Mouse (Mus musculus): ENCODE measurements around the gene Mecr. TPM values are rescaled to one million over a fixed set of nuclear protein-coding genes. Genes with fewer than 3 reads are reported as not detected.
A peak's percentile ranks its signal among the peaks of the same experiment; 100 is the strongest.

Gene Mecr
- polyA plus RNA-seq, 1 experiment from 2014 or later = 32.6 TPM

DNA sequence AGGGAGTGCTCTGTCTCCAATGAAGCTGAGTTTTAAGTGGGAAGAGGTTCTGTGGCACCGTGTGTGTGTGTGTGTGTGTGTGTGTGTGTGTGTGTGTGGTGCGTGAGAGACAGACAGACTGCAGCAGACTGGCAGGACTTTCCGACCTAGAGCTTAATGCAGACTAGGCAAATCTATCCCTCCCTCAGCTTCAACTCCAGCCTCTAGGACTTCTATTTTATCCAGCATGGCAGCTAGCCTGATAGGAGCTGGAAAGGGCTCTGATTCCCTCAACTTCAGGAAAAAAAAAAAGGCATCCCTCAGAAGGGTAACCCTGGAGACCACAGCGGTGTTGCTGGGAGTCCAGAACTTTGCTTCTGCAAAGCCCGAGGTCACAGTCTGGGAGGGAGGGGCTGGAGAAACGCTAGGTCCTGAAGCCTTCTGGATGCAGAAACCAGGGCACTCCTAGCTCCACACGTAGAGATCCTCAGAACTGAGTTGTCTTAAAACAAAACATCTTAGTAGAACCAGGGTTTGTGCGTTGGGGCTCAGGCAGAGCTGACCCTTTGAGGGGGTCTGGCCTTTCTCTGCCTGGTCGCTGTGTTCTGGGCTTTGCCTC, 70.9 kb downstream of the Mecr start:
- Histone ChIP-seq H3K36me3 (replicated peaks; ENCODE audit: control insufficient read depth, insufficient read depth) (no peaks in the 10 kb centered on the region), H3K4me1 (replicated peaks; ENCODE audit: control insufficient read depth, insufficient read depth, low read length) (peaks cover 23% of the 10 kb centered on the region), H3K9ac (no peak overlapping the region), H3K27ac (no peak overlapping the region), H3K9me3 (ENCODE audit: control insufficient read depth, low read length) (no peaks in the 10 kb centered on the region), H3K4me2 (replicated peaks) (no peak overlapping the region), H3K27me3 (ENCODE audit: control insufficient read depth, insufficient read depth, low read length) (peaks cover 69% of the 10 kb centered on the region), H3K4me3 (replicated peaks; ENCODE audit: low read length) (no peak overlapping the region)
- no peak for ATAC-seq (ENCODE audit: low FRiP score)
- WGBS = 8% methylated on average over 9 of the region's 9 CpGs
- DNase-seq (ENCODE audit: low spot score) = no peak

DNA sequence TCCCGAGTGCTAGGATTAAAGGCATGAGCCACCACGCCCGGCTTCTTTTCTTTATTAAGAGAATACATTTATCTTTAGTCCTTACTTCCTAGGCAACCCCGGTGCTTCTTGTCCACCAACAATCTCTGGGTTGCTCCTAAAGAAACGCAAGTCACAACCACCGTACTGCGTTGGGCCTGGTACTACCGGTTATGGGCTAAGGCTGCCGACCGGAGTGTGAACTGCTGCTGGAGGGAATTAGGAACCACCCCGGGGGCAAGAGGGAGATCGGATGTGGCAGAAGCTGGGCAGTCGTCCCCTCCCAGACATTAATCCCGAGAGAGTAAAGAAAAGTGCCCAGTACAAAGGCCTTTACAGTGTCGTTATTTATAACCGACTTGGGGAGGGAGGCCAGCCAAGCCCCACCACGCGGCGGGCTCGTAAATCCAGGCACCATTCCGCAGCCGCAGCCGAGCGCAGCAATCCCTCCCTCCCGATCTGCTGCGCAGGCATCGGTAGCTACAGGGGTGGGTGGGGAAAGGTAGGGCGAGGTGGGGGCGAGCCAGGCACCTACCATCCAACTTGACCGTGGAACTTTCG, 71.7 kb downstream of the Mecr start:
- WGBS = 1% methylated on average over 31 of the region's 31 CpGs
- Histone ChIP-seq H3K36me3 (replicated peaks; ENCODE audit: control insufficient read depth, insufficient read depth) (no peaks in the 10 kb centered on the region), H3K4me3 (replicated peaks; ENCODE audit: low read length) (peak overlapping the region; percentile 23), H3K4me1 (replicated peaks; ENCODE audit: control insufficient read depth, insufficient read depth, low read length) (peaks cover 23% of the 10 kb centered on the region), H3K9ac (peak overlapping the region; percentile 40), H3K4me2 (replicated peaks) (peak overlapping the region; percentile 50), H3K27ac (no peak overlapping the region), H3K9me3 (ENCODE audit: control insufficient read depth, low read length) (no peaks in the 10 kb centered on the region), H3K27me3 (ENCODE audit: control insufficient read depth, insufficient read depth, low read length) (peaks cover 78% of the 10 kb centered on the region)
- ATAC-seq (ENCODE audit: low FRiP score) (no peak), DNase-seq (ENCODE audit: low spot score) (no peak)

DNA sequence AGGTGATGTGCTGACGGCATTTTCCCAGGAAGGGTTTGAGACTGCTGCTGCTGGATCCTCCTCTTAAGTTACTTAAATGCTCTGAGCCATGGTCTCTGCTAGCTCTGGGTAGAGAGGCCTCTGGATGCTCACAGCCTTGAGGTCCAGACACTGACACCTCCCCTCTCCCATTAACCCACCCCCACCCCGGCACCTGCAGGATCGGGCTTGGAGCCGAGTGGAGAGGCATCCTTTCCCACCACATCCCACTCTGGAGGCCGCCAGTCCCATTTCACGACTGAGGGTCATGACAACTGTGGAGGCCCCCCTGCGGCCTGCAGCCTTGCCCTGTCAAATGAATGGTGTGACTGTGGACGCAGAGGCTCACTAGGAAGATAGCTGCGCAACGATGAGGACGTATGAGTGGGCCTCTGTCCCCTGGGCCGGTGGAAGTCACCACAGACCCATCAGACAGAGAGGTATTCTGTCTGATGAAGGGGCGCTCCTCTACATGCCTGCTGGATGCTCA, 72.6 kb downstream of the Mecr start:
- H3K27me3 ChIP-seq (ENCODE audit: control insufficient read depth, insufficient read depth, low read length) = peaks cover 86% of the 10 kb centered on the region
- no peaks in the 10 kb centered on the region for H3K36me3 ChIP-seq (replicated peaks; ENCODE audit: control insufficient read depth, insufficient read depth)
- H3K4me3 ChIP-seq (replicated peaks; ENCODE audit: low read length) = no peak overlapping the region
- no peaks in the 10 kb centered on the region for H3K9me3 ChIP-seq (ENCODE audit: control insufficient read depth, low read length)
- 20% methylated on average over 13 of the region's 13 CpGs for WGBS
- H3K4me1 ChIP-seq (replicated peaks; ENCODE audit: control insufficient read depth, insufficient read depth, low read length) = peaks cover 20% of the 10 kb centered on the region
- DNase-seq (ENCODE audit: low spot score) (no peak), ATAC-seq (ENCODE audit: low FRiP score) (no peak)
- peak overlapping the region; percentile 50 for H3K4me2 ChIP-seq (replicated peaks)
- peak overlapping the region; percentile 40 for H3K9ac ChIP-seq
- no peak overlapping the region for H3K27ac ChIP-seq

DNA sequence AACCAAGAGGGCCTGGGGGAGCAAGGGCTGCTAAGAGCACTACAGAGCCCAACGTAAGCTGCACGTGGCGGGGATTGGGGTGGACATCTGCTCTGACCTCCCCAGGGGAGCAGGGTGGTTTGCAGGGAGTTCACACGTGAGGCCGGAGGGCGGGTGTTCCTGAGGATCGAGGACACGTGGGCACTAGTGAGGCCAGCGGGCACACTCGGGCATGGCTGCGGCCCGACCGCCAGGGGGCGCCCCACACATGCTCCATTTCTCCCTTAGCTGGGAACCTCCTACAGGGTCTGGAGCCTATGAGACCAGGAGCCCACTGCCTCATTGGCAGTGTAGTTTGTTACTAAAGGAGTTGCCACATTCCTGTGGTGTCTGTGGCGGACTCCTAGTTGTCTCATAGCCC, 73.2 kb downstream of the Mecr start:
- H3K4me2 ChIP-seq (replicated peaks) = no peak overlapping the region
- no peak overlapping the region for H3K9ac ChIP-seq
- no peak for ATAC-seq (ENCODE audit: low FRiP score)
- 5% methylated on average over 15 of the region's 15 CpGs for WGBS
- H3K36me3 ChIP-seq (replicated peaks; ENCODE audit: control insufficient read depth, insufficient read depth) = no peaks in the 10 kb centered on the region
- no peaks in the 10 kb centered on the region for H3K9me3 ChIP-seq (ENCODE audit: control insufficient read depth, low read length)
- H3K4me3 ChIP-seq (replicated peaks; ENCODE audit: low read length) = no peak overlapping the region
- DNase-seq (ENCODE audit: low spot score) = no peak
- peaks cover 21% of the 10 kb centered on the region for H3K4me1 ChIP-seq (replicated peaks; ENCODE audit: control insufficient read depth, insufficient read depth, low read length)
- no peak overlapping the region for H3K27ac ChIP-seq
- peaks cover 92% of the 10 kb centered on the region for H3K27me3 ChIP-seq (ENCODE audit: control insufficient read depth, insufficient read depth, low read length)

DNA sequence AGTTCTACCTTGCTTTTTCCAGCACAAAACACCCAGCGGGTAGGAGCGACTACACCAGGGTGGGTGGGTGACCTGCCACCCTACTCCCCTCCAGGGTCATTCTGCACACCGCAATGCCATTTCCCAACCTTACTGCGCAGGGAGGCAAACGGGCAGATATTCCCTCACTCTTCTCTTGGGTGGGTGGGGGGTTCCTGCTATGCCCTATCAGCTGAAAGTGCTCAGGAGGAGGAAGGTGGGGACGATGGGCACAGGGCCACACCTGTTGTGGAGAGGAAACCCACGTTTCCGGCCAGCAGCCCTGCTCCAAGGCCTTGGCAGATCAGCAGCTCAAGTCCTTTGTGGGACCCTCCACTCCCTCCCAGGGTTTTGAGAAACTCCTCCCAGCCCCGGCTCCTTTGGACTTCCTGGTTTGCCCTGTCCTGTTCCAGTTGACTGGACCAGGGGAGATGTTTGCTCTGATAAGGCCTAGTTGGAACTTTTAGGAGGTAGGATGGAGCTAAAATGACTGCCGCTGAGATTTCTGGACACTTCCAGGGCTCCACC, 73.8 kb downstream of the Mecr start:
- no peak for DNase-seq (ENCODE audit: low spot score)
- peaks cover 24% of the 10 kb centered on the region for H3K4me1 ChIP-seq (replicated peaks; ENCODE audit: control insufficient read depth, insufficient read depth, low read length)
- H3K9ac ChIP-seq = no peak overlapping the region
- H3K27me3 ChIP-seq (ENCODE audit: control insufficient read depth, insufficient read depth, low read length) = peaks cover 91% of the 10 kb centered on the region
- H3K36me3 ChIP-seq (replicated peaks; ENCODE audit: control insufficient read depth, insufficient read depth) = no peaks in the 10 kb centered on the region
- H3K27ac ChIP-seq = no peak overlapping the region
- H3K4me2 ChIP-seq (replicated peaks) = no peak overlapping the region
- 84% methylated on average over 10 of the region's 10 CpGs for WGBS
- H3K4me3 ChIP-seq (replicated peaks; ENCODE audit: low read length) = no peak overlapping the region
- H3K9me3 ChIP-seq (ENCODE audit: control insufficient read depth, low read length) = no peaks in the 10 kb centered on the region
- no peak for ATAC-seq (ENCODE audit: low FRiP score)

Other genes starting within 250 kb of the Mecr start
- 19.8 and 20.0 TPM in 2 replicates for gene Ptpru, start 5.2 kb upstream of the Mecr start, polyA plus RNA-seq (2014; fragmentation: Nextera tagmentation; extraction: Ambion mirVana)
- 87.0 and 94.2 TPM in 2 replicates for gene Srsf4, start 30.1 kb downstream of the Mecr start, polyA plus RNA-seq (2014; fragmentation: Nextera tagmentation; extraction: Ambion mirVana)
- gene Tmem200b, start 78.3 kb downstream of the Mecr start, polyA plus RNA-seq (2014; fragmentation: Nextera tagmentation; extraction: Ambion mirVana) = 0.19 and 0.20 TPM in 2 replicates
- gene Gm10300, start 231.2 kb downstream of the Mecr start, polyA plus RNA-seq (2014; fragmentation: Nextera tagmentation; extraction: Ambion mirVana) = not detected in 2 replicates
- 73.3 and 82.9 TPM in 2 replicates for gene Epb41, start 231.9 kb downstream of the Mecr start, polyA plus RNA-seq (2014; fragmentation: Nextera tagmentation; extraction: Ambion mirVana)

Measured in hindbrain, embryonic 14.5 days (tissue).